Mouse (Mus musculus) cerebellum, adult 8-10 months (tissue): Measurements from ENCODE around the gene Ppp1r14d.

Experiments
- DNase-seq: peaks from one replicate; pipeline ENCODE4 v3.0.0; 2022

Ppp1r14d gene

DNA sequence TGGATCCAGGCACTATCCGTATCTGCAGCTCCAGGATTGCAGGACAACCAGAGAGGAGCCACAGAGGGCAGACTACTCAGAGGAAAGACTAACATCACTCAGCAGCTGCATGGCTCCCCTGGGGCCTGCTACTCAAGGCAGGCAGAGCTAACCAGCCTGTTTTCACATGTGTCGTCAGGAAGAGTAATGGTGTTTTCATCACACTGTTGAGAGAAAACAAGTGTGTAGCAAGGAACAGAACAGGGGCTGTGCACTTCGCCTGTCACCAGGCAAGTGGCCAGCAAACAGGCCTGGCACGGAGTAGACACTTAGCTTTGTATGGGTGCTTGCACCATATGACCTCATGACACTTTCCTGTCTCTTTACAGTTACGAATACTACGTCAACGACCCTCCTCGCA is 58.1 kb downstream of the Ppp1r14d start:
- no peak for DNase-seq

GRCm38 (mm10) chr2:119170282-119170681 is 59.4 kb downstream of the Ppp1r14d start:
- DNase-seq, result no peak
